Mouse (Mus musculus) testis, adult 2 months (tissue): ENCODE data around the gene Tmem202. TPM values are rescaled to one million over a fixed set of nuclear protein-coding genes. Genes with fewer than 3 reads are reported as not detected.

ENCODE experiments used
- H3K27ac ChIP-seq: fragments of 200-500 bp; 2 replicates; pipeline ENCODE4 v1.5.1; 2012; ENCODE audit warnings: low read depth, low read length; ENCODE audit not compliant: control insufficient read depth, insufficient read depth
- H3K27me3 ChIP-seq: fragments of 200-500 bp; 2 replicates; pipeline ENCODE4 v1.6.1; 2012; ENCODE audit warnings: mild to moderate bottlenecking, low read length, moderate library complexity; ENCODE audit not compliant: control insufficient read depth, insufficient read depth
- H3K36me3 ChIP-seq: fragments of 200-500 bp; 2 replicates; pipeline ENCODE4 v1.6.1; 2012; ENCODE audit warnings: mild to moderate bottlenecking, low read length; ENCODE audit not compliant: control insufficient read depth, insufficient read depth
- H3K4me1 ChIP-seq: fragments of 200-500 bp; 2 replicates; pipeline ENCODE4 v1.6.1; 2012; ENCODE audit warnings: low read length; ENCODE audit not compliant: control insufficient read depth, insufficient read depth
- H3K4me3 ChIP-seq: fragments of 200-500 bp; 2 replicates; pipeline ENCODE4 v1.5.1; 2012; ENCODE audit warnings: low read depth, mild to moderate bottlenecking, low read length, moderate library complexity, mixed read lengths; ENCODE audit not compliant: control insufficient read depth
- CTCF ChIP-seq: fragments of 200-500 bp; IDR thresholded peaks from 2 replicates; pipeline ENCODE4 v1.5.1; 2012; ENCODE audit warnings: low read depth, mild to moderate bottlenecking, inconsistent platforms, low read length, moderate library complexity; ENCODE audit not compliant: control insufficient read depth, insufficient read depth, insufficient replicate concordance
- POLR2A ChIP-seq: fragments of 200-500 bp; IDR thresholded peaks from 2 replicates; pipeline ENCODE4 v1.6.1; 2012; ENCODE audit warnings: low read depth, mild to moderate bottlenecking, inconsistent platforms, low read length, moderate library complexity; ENCODE audit not compliant: control insufficient read depth
- polyA plus RNA-seq: library from polyadenylated mRNA; depleted of rRNA; stranded (reverse); fragments of >200 nt; gene quantifications from 2 replicates; pipeline ENCODE4 v1.2.3, GENCODE M21; 2012

Tmem202 gene
- polyA plus RNA-seq, 1 experiment, result 71.6 TPM

GRCm38 (mm10) chr9:59571852-59572251, 32.2 kb upstream of the Tmem202 start:
- no peak overlapping the region for H3K27ac ChIP-seq
- H3K4me1 ChIP-seq, result peaks cover 2% of the 10 kb centered on the region; the same call in 1 of the 2 replicates
- TF ChIP-seq CTCF (no peak), POLR2A (no peak)
- H3K4me3 ChIP-seq, result no peak overlapping the region
- no peaks in the 10 kb centered on the region for H3K27me3 ChIP-seq
- no peaks in the 10 kb centered on the region for H3K36me3 ChIP-seq

- H3K27me3 ChIP-seq, result no peaks in the 10 kb centered on the region
These were observed 27.5 kb upstream of the Tmem202 start for GRCm38 (mm10) chr9:59567111-59567510.

GRCm38 (mm10) chr9:59565600-59565999, 26.0 kb upstream of the Tmem202 start:
- no peaks in the 10 kb centered on the region for H3K4me1 ChIP-seq
- no peak overlapping the region for H3K4me3 ChIP-seq
- TF ChIP-seq CTCF (peak; percentile 76; the same call in 1 of the 2 replicates), POLR2A (no peak)
- no peaks in the 10 kb centered on the region for H3K27me3 ChIP-seq
- H3K36me3 ChIP-seq, result peaks cover 3% of the 10 kb centered on the region
- no peak overlapping the region for H3K27ac ChIP-seq

More at GRCm38 (mm10) chr9:59567111-59567510, 27.5 kb upstream of the Tmem202 start:
- Histone ChIP-seq H3K4me1 (no peaks in the 10 kb centered on the region), H3K27ac (no peak overlapping the region), H3K36me3 (no peaks in the 10 kb centered on the region; the same call in 1 of the 2 replicates), H3K4me3 (no peak overlapping the region)
- peak; percentile 70; the same call in 1 of the 2 replicates for TF ChIP-seq CTCF
- TF ChIP-seq POLR2A, result no peak

- H3K27ac ChIP-seq, result no peak overlapping the region
- H3K4me3 ChIP-seq, result no peak overlapping the region
- H3K4me1 ChIP-seq, result no peaks in the 10 kb centered on the region
- no peak for TF ChIP-seq POLR2A
- no peak for TF ChIP-seq CTCF
- H3K27me3 ChIP-seq, result no peaks in the 10 kb centered on the region
- H3K36me3 ChIP-seq, result no peaks in the 10 kb centered on the region; the same call in none of the 2 replicates
These were observed 14.1 kb upstream of the Tmem202 start for GRCm38 (mm10) chr9:59553719-59554118.

GRCm38 (mm10) chr9:59552610-59553009, 13.0 kb upstream of the Tmem202 start:
- H3K4me3 ChIP-seq, result no peak overlapping the region
- H3K36me3 ChIP-seq, result no peaks in the 10 kb centered on the region; the same call in none of the 2 replicates
- TF ChIP-seq POLR2A (no peak), CTCF (no peak)
- no peaks in the 10 kb centered on the region for H3K27me3 ChIP-seq
- H3K4me1 ChIP-seq, result no peaks in the 10 kb centered on the region
- no peak overlapping the region for H3K27ac ChIP-seq

- H3K27ac ChIP-seq, result no peak overlapping the region
- H3K4me3 ChIP-seq, result no peak overlapping the region
- TF ChIP-seq POLR2A, result no peak
- no peak for TF ChIP-seq CTCF
These were observed 12.0 kb upstream of the Tmem202 start for GRCm38 (mm10) chr9:59551620-59552031.

GRCm38 (mm10) chr9:59551017-59551416, 11.4 kb upstream of the Tmem202 start:
- Histone ChIP-seq H3K27me3 (no peaks in the 10 kb centered on the region), H3K4me1 (peaks cover 4% of the 10 kb centered on the region; the same call in 1 of the 2 replicates), H3K36me3 (no peaks in the 10 kb centered on the region; the same call in none of the 2 replicates), H3K27ac (no peak overlapping the region), H3K4me3 (no peak overlapping the region)
- no peak for TF ChIP-seq POLR2A
- no peak for TF ChIP-seq CTCF

More at GRCm38 (mm10) chr9:59551620-59552031, 12.0 kb upstream of the Tmem202 start:
- H3K36me3 ChIP-seq, result no peaks in the 10 kb centered on the region; the same call in none of the 2 replicates
- H3K27me3 ChIP-seq, result no peaks in the 10 kb centered on the region
- peaks cover 4% of the 10 kb centered on the region; the same call in 1 of the 2 replicates for H3K4me1 ChIP-seq
